Mouse (Mus musculus) liver, postnatal 0 days (tissue): Measurements from ENCODE around the gene Abcg4.

Experiments used
- CTCF ChIP-seq: sonication (generic); IDR thresholded peaks from 2 replicates; pipeline ENCODE4 v1.5.1; 2016; ENCODE audit warnings: antibody characterized with exemption, low read depth
- EP300 ChIP-seq: IDR thresholded peaks from 2 replicates; pipeline ENCODE4 v1.6.1; 2016; ENCODE audit warnings: antibody characterized with exemption, low read depth, mild to moderate bottlenecking

DNA sequence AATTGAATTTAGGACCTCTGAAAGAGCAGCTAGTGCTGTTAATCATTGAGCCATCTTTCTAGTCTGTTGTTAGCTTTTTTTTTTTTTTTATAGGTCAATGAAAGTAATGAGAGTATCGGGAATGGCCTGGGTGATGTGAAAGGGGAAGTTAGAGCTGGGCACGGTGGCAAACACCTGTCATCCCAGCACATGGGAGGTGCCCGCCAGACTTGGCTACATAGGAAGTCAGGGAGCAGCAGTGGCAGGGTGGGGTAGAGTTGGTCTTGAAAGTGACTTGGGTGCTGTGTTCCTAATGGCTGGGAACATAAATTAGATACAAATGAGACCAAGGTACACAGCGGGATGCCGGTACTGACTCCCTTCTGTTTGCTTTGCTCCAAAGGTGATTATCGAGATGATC, 42.3 kb upstream of the Abcg4 start:
- TF ChIP-seq CTCF (no peak), EP300 (no peak)
